Mouse (Mus musculus): ENCODE results near the gene Vamp8.

DNA sequence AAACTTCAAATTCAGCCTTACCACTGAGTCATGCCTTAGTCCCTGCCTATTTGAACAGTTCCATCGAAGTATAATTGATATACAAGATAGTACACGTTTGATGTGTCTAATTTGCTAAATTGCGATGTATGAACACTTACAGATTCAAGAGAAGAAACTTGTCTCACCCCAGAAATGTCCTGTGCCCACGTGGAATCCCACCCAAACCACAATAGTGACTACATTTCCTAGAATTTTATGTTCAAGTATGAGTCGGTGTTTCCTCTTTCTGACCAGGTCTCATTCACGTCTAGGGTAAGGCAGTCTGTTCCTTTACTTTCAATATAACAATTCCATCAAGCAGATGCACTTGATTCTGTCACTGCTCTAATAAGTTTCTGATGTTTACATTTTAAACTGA, 44.9 kb downstream of the Vamp8 start:
- no peak for TF ChIP-seq CTCF (IDR thresholded peaks at IDR 0.05)
- no peak for TF ChIP-seq EP300 (IDR thresholded peaks at IDR 0.05; ENCODE audit: insufficient read depth, low read depth, low read length)
- no peak for TF ChIP-seq POLR2A (IDR thresholded peaks at IDR 0.05; ENCODE audit: insufficient read depth, low read depth, low read length)
